Mouse (Mus musculus) lung, postnatal 14 days (tissue): ENCODE data around the gene Hsd17b13.
"Not testable (repeated sequence)": the region's sequence is repeated elsewhere in the genome, so short reads cannot be mapped to it uniquely, and the experiment has no call there.

Experiments used
- DNase-seq: peaks from one replicate; pipeline ENCODE4 v3.0.0; 2021

The Hsd17b13 gene

DNA sequence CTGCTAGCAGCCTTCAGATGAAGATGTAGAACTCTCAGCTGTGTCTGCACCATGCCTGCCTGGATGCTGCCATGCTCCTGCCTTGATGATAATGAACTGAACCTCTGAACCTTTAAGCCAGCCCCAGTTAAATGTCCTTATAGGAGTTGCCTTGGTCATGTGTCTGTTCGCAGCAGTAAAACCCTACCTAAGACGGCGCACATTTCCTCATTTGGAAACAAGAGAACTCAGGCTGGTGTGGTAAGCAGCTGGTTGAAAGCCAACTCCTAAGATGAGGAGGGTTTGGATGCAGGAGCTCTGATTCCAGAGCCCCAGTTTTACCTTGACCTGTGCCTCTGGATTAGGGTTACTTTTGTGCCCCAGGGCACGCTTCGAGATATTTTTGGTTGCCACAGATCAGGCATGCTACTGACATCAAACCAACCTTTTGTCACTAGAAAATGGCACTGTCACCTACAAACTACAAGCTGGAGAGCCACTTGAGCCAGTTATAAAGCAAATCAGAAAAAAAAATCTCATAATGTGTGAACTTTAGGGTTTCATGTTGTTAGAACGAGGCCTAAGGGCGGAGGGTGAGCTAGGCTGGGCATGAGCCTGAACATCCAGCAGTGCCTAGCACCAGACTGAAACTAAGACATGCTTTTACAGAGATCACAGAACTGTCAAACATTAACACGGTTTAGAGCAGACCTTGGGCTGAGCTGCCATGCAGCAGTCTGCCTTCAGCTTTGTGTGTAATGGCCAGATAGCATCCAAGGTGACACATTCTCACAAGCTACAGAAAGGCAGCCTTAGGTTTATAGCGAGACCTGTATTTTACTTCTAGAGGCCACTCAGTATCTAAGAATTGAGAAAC, 3.7 kb upstream of the Hsd17b13 start:
- no peak for DNase-seq

DNA sequence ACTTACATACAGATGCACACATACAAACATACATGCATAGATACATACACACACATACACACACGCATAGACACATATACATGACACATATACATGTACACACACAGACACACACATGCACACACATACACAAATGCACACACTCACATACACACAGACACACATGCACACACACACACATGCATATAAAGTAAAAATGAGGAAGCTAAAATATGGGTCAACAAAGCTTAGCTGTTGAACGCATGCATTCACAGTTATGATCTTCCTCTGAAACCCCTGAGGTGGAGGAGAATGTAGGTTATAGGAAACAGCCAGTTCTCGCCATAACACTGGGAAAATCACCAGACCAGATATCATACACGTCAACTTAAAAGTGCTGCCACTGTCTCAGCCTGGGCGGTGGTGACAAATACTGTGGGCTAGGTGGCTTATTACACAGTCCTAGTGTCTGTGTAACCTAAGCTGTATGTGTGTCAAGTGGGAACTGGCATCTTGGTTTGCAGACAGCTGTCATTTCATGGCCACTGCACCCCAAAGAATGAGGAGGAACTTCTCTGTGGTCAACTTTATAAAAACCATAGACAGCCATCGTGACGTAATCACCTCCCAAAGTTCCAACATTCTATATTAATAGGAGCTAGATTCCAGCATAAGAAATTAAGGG, 829 bp upstream of the Hsd17b13 start:
- no peak for DNase-seq

DNA sequence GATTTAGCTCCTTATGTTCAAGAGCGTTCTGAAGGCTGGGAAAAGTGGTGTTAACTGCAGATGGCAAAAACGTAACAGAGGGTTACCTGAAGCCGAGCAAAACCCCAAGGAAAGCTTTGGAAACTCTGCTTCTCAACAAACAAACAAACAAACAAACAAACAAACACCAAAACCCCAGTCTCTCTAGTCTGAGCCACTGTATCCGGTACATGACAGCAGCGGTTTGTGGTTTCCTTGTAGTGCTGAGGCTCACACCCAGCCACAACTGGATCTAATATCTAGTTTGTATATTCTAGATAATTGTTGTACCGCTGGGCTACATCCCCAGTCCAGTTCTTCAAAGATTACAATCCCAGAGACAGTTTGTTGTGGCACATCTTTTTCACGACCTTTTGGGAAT, 1.5 kb downstream of the Hsd17b13 start:
- DNase-seq = no peak

DNA sequence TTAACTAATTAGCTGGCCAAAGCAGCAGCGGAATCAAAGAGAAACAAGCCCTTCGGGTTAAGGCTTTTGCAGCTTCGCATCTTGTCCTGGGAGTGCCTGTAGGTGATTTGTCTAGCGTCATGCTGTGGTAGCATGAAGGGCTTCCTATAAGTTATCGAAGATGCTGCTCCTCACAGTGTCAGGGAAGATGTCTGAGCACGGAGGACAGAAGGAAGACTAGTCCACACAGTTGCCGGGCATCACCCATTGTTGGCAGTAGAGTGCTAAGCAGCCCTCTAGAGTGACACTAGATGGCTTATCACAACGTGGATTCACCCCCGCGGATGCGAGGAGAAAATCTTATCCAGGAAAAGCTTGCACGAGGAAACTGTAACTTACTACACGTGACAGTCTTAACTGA, 4.4 kb downstream of the Hsd17b13 start:
- DNase-seq = no peak

DNA sequence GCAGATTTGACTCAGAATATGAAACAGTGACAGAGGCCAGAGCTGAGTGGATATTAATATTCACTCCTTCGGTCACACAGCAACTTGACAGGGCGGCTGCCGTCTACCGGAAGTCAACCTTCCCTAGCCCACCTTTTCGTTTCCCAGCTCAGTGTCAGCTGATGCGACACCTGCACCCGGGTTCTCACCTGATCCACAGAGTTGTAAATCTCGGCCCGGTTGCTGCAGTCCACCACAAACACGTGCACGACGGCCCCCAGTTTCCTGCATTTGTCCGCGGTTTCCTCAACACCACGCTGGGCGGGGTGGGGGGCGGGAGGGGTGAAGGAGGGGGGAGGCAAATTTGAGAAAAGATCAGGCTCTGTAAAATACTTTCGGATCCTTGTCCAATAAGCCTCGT, 4.8 kb downstream of the Hsd17b13 start:
- no peak for DNase-seq

DNA sequence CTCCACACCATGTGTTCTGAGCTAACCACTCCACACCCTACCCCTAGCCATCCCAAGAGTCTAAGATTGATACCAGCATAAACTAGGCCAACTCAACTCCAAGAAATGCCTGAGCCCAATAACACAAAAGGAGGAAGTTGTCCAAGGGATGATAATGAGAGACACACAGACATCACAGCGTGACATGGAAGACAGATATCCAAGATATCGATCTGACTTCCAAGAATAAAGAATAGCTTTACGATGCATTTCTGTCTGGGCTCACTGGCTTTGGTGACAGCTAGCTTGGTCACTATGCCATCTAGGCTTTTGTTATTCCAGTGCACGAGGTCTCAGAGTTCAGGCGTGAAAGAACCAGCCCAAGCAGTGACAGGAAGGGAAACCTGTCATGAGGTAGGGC, 6.2 kb downstream of the Hsd17b13 start:
- DNase-seq = no peak

DNA sequence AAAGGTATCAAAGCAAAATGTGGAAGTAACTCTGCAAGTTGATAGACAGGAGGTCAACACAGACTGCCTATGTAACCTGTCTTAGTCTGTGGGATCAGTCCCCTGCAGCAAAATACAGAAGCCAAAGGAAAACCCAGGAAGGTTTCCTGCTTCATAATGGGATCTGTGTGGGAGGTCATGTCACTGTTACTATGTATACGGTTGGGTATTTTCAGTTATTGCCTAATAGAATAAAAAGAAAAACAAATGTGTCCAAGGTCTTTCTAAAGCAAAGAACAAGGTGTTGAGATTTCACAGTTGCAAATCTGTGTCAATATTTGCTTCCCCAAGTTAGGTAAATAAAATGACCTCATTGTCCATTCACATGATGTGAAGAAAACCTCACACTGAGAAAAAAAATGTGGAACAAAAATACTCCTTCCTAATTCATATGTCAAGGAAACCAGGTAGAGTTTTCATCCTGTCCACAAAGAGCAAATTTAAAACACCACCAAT, 14.2 kb downstream of the Hsd17b13 start:
- DNase-seq = no peak

DNA sequence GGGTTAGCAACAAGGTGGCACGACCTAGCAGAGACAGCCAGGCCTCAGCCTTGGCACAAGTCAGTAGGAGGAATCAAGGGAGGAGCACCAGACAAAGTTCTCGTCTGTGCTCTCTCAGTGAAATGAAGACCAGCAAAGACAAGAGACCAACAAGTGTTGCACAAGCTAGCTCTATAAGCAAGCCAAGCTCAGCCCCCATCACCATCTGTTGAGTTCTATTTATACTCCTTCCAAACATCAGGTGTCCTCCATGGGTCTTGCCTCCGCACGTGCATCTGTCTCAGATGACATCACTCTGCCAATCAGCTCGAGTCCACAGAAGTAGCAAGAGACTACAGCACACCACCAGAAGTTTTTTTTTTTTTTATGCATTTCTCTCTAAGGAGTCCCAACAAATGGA, 22.6 kb downstream of the Hsd17b13 start:
- DNase-seq = no peak

DNA sequence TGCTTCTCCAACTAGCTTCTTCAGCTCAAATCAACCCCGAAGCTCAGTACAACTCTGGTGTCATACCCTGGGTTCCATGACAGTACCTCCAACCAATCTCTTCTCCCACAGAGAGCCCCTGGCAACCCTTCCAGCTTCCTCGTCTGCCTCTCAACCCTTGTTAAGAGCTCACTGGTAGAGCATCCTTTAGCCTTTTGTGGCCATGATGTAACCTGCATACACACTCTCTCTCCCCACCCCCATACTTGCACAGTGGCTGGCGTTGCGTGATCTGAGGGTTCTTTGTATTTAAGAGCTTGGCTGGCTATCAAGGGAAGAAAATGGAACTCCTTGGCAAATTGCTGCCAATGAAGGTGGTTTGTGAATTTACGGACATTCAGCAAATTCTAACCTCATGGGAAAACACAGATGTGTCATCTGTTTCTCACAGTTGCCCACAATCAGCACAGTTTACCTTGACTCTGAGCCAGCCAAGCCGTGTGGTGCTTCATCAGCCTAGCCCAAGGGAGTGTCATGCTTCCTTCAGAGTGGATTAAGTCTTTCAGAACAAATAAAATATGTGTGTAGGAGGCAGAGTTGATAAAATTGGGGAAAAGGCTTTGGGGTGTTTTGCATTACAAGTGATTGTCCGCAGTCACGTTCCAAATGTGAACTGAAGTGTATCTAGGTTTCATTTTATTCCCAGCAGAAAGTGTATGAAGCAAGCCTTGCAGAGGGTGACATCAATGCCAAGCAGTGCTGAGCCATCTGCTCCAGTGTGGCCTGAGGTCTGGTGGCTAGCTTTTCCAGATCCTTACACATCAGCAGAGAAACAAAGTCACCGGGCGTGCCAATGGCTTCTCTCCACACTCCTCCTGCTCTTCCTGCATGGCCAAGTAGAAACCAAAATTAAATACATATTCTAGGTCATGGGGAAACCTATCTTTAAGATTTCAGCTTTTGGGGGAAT, 23.8 kb downstream of the Hsd17b13 start:
- DNase-seq = no peak

DNA sequence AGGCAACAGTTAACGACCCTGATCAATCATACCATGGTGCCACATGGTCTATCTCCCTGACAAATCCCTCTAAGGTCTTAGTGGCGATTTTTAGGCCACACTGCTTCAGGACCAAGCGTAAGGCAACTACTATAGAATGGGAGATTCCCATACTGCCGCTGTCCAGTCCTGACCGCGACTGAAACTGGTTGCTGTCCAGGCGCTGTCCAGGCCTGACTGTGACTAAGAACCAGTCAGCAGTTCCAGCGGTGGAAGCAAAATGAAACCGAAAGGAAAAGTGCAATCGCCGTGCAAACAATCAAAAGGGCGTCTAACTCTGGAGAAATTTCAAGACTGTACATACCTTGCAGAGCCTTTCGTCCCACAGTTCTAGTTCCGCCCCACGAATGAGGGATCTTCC, 27.1 kb downstream of the Hsd17b13 start:
- DNase-seq = not testable (repeated sequence)

DNA sequence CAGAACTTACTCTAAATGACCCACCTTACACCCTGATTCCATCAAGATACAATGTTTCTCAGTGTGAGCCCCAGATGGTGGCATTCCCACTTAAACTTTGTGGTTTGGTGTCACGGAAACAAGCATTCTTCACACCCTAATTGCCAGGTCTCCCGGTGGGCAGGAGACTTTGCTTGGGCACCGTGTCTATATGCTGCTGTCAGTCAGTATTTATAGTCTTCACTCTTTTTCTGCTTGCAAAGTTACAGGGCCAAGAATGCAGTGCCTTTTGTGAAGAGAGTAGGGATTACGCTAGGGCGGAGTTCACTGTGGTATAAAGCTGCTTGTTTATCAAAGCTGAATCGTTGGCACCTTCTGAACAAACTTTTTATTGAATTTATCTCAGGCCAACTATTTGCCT, 34.0 kb downstream of the Hsd17b13 start:
- DNase-seq = no peak

DNA sequence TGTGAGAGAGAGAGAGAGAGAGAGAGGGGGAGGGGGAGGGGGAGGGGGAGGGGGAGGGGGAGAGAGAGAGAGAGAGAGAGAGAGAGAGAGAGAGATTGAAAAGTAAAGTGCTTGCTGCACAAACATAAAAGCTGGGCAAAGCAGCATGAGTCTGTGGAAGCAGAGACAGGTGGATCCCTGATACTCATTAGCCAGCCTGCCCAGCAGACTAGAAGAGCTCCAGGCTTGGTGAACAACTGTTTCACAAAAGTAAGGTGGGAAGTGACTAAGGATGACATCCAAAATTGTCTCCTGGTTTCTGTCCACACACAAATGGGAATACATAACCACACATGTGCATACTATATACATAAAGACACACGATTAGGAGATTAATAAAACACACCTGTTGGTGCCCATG, 37.4 kb downstream of the Hsd17b13 start:
- DNase-seq = no peak

DNA sequence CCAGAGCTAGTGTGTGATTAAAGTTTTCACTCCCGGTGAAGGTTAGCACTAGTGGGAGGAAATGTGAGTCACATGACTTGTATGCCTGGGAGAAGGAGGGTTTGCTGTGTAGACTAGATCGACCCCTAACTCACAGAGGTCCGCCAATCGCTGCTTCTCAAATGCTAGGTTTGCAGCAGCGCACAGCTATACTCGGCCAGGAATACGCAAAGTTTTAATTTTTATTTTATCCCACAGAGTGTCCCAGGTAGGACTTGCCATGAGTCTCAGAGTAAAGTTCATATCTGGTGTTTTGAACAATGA, 37.9 kb downstream of the Hsd17b13 start:
- no peak for DNase-seq

DNA sequence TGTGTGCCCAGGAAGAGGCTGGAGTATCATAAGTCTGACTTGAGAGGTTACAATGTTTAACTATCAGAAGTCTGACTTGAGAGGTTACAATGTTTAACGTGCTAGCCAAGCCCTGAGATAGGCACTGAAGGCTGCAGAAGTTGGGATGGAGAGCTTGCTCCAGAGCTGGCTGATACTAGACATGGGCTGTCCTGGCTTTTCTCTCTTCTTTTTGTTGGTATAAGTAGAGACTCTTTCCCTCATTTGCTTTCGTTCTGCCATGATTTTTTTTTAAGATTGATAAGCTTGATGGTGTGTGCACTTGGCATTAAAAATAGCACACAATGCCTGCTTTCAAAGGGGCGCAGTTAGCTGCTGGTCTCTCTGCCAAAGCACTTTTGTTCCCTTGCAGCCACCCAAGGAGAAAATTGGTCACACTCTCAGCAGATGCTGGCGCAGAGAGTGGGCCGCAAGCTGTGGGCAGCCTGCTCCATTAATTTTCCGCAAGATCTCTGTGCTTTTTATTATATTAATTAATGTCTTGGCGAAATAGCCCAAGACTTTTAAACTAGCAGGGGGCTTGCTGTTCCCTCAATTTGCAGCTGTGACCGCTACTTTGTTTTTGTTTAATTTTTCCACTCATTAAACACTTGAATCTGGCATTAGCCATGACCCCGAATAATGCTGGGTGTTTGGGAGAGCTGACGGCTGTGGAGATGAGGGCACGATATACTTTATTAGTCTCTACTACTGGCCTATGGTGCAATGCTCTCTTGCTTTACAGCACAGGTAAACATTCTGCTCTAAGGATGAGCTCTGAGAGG, 38.5 kb downstream of the Hsd17b13 start:
- DNase-seq = no peak

DNA sequence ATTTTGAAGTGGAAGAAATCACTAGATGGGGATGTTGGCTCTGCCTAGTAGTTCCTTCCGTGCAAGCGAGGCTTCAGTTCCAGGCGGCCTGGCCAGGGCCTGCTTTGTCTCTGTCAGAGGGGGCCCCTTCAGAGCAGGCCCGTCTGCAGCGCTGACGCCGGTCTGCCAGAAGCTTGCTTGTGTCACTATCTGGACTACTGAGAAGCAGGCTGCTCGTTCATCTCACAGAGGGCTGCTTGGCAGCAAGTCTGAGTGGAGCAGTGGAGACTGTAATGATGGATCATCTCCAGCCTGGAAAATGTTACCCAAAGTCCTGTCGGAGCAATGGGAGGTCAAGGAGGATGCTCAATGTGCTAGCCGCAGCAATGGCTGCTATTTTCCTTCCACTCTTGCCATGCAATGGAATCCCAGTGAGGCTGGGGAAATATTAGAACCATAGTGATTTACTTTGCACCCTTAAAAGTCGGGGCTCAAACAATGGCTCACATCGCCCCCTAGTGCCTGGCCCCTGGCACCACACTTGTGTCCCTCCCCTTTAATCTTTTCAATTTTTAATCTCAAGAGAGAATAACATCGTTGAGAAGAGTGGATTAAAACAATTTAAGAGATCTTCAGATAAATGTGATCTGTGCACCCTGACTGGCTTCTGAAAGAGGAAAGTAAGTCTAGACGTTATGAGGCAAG, 40.2 kb downstream of the Hsd17b13 start:
- peak; percentile 35 for DNase-seq

DNA sequence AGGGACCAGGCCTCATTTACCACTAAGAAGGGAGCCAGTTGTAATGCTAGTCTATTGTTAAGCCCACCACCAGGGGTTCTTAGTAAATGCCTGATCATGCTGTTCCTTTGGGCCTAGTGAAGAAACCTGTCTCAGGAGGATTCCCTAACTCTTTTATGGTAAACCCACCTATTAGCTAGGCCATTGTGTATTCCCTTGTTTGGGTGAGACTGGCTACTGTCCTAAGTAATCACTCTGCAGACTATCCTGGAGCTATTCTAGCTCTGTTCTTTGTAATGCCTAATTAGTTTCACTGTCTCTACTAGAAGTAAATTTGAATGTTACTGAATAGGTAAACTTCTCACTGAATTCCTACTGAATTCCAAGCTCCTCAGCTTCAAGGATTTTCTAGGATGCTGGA, 45.3 kb downstream of the Hsd17b13 start:
- not testable (repeated sequence) for DNase-seq

DNA sequence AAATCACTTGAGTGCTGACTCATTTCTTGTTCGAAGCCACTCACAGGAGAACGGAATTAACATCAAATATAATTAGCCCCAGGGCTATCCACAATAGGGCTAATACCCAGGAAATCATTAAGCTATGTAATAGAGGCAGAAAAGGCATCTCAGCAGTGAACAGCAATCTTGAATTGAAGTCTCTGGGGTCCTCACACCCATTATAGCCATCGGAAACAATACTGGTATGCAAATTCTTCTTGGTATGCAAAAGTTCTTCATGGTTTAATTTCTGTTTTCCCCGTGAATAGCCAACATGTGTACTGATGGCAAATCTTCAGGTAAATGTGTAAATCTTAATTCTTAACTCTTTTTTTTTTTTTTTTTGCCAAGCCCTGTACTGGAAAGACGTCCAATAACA, 46.7 kb downstream of the Hsd17b13 start:
- no peak for DNase-seq

DNA sequence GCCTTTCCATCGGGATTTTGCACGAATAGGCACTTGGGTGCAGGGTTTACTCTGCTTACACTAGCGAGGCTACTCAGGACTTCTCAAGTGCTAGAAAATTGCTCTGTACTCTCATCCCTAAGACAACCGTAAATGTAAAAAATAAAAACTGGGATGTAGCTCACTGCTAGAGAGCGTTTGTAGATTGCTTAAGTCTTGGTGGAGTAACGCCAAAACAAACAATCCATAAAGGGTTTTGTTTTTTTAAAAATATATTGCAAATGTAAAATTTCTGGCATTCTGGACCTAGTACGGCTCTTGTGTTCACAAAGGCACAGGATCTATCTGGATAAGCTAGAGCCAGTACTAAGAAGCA, 49.0 kb downstream of the Hsd17b13 start:
- no peak for DNase-seq

DNA sequence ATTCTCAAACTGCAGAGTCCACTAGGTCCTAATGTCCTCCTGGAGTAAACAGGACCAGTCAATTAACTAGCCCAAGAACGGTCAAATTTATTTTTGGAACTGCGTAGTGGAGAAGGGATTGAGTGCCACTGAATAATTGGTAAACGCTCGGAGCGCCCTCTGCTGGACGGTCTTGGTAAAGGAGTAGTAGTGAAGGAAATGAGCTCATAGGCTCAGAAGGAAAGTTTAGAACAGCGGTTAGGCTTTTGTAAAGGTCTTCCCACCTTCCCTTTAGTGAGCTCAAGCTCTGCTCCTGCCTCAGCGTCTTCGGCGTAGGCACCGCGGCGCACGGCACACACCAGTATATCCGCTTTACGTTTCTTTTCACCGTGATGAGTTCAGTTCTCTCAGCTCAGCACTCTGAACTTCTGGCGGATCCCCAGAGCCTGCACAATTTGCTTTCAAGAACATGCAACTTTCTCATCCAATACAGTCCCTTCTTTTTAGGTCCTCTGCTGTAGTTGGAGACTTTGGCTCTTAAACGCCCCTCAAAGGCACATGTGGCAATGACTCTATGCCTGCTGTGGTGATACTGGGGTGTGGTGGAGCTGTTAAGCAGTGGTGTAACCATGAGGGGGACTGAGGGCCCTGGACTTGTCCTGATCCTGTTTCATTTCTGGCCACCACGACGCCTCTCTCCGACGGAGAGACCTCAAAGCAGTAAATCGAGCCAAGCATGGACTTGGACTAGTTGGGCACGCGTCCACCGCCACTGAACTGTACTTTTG, 49.6 kb downstream of the Hsd17b13 start:
- peak; percentile 98 for DNase-seq

DNA sequence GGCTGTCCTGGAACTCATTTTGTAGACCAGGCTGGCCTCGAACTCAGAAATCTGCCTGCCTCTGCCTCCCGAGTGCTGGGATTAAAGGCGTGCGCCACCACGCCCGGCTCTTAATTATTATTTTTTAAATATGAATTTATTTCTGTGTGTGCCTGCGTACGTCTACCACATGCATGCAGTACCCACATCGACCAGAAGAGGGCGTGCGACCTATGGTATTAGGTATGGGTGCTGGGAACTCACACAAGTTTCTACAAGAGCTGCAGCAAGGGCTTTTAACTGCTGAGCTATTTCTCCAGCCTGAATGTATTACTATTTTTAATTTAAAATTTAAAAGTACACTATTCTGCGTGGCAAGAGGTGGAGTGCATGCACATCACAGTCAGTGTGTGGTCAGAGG, 50.8 kb downstream of the Hsd17b13 start:
- peak; percentile 15 for DNase-seq

DNA sequence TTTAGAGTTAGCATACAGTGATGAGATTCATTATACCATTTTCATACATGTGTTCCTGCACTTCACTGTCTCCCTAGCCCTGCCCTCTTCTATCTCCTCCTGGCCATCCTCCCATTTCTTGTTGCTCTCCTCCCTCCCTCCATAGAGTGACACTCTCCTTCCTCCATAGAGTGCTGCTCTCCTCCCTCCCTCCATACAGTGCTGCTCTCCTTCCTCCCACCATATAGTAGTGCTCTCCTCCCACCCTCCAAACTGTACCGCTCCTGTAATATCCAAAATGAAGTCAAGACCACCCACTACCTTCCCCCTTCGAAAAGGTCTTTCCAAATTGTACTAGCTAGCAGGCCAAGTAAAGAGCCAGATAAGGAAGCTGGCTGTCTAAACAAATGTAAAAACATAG, 53.5 kb downstream of the Hsd17b13 start:
- no peak for DNase-seq
